Mouse (Mus musculus): Measurements from ENCODE around the gene Ppm1l. TPM values are rescaled to one million over a fixed set of nuclear protein-coding genes. Genes with fewer than 3 reads are reported as not detected.

The Ppm1l gene
- polyA plus RNA-seq, 1 experiment from 2014 or later = 10.9 TPM

DNA sequence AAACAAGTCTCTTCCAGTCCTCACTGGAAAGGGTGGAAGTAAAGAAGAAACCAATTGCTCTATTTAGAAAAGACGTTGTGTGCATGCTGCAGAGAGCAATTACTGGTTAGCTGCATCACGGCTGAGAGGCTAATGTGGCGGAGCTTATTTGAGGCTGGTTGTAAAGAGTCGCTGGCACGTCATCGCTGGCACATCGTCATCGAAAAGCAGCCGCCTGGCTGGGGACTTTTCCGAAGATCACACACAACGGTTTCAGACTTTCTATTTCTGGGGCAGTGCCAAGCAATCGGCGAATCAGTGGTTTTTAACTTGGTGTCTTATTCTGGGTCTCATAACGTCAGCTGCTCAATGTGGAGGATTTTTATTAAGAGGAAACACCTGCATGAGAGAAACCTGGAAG is 26.8 kb upstream of the Ppm1l start:
- no peaks in the 10 kb centered on the region for H3K27me3 ChIP-seq (ENCODE audit: control insufficient read depth, insufficient read depth, low read length)
- peak overlapping the region; percentile 48 for H3K4me2 ChIP-seq (ENCODE audit: low read length)
- no peaks in the 10 kb centered on the region for H3K9me3 ChIP-seq (ENCODE audit: control insufficient read depth, low read length)
- ATAC-seq (ENCODE audit: insufficient number of reproducible peaks, insufficient read depth, low FRiP score, low read depth) = no peak
- H3K4me1 ChIP-seq (ENCODE audit: control insufficient read depth in 2 of 2, insufficient read depth in 2 of 2, low read length in 2 of 2) = peaks cover 6 to 9% of the 10 kb centered on the region in 2 experiments; a peak in 3 of 4 replicates
- H3K4me3 ChIP-seq (ENCODE audit: control insufficient read depth in 1 of 2, insufficient read depth in 1 of 2, low read depth in 1 of 2, low read length in 2 of 2) = peak overlapping the region in 1 of 2 experiments; percentile 3; a peak in 1 of 4 replicates
- 52% methylated on average over 14 of the region's 14 CpGs for WGBS
- peak overlapping the region; percentile 23 for H3K9ac ChIP-seq (ENCODE audit: low read length)
- no peaks in the 10 kb centered on the region for H3K36me3 ChIP-seq (ENCODE audit: control insufficient read depth, insufficient read depth, low read length)
- H3K27ac ChIP-seq (replicated peaks in 1 of 2; ENCODE audit: control insufficient read depth in 1 of 2, insufficient read depth in 1 of 2, low read depth in 2 of 2, low read length in 2 of 2) = no peak overlapping the region; a peak in 1 of 4 replicates

DNA sequence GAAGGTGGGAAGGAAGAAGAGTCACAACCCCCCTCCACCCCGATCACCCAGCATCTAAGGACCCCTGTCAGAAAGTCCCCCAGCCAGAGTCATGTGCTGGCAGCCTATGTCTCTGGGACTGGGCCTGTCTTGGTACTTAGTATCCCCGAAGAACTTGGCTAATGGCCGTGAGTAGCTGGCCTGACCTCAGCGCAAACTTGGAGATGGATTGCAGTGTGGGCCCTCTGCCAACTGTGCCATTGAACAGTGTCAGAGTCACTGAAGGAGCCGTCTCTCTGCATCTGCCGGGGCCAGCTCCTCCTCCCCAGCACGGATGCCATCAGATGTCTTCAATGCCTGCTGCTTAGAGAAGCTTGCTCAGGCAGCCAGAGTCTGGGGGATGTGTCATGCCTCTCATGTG is 26.4 kb upstream of the Ppm1l start:
- Histone ChIP-seq H3K36me3 (ENCODE audit: control insufficient read depth, insufficient read depth, low read length) (no peaks in the 10 kb centered on the region), H3K4me1 (ENCODE audit: control insufficient read depth in 2 of 2, insufficient read depth in 2 of 2, low read length in 2 of 2) (peaks cover 6 to 9% of the 10 kb centered on the region in 2 experiments; a peak in 3 of 4 replicates), H3K9ac (ENCODE audit: low read length) (peak overlapping the region; percentile 23), H3K4me3 (ENCODE audit: control insufficient read depth in 1 of 2, insufficient read depth in 1 of 2, low read depth in 1 of 2, low read length in 2 of 2) (peak overlapping the region in 1 of 2 experiments; percentile 3; a peak in 1 of 4 replicates), H3K4me2 (ENCODE audit: low read length) (peak overlapping the region; percentile 48), H3K27me3 (ENCODE audit: control insufficient read depth, insufficient read depth, low read length) (no peaks in the 10 kb centered on the region), H3K27ac (replicated peaks in 1 of 2; ENCODE audit: control insufficient read depth in 1 of 2, insufficient read depth in 1 of 2, low read depth in 2 of 2, low read length in 2 of 2) (no peak overlapping the region; a peak in 1 of 4 replicates), H3K9me3 (ENCODE audit: control insufficient read depth, low read length) (no peaks in the 10 kb centered on the region)
- no peak for ATAC-seq (ENCODE audit: insufficient number of reproducible peaks, insufficient read depth, low FRiP score, low read depth)
- 41% methylated on average over 7 of the region's 7 CpGs for WGBS

DNA sequence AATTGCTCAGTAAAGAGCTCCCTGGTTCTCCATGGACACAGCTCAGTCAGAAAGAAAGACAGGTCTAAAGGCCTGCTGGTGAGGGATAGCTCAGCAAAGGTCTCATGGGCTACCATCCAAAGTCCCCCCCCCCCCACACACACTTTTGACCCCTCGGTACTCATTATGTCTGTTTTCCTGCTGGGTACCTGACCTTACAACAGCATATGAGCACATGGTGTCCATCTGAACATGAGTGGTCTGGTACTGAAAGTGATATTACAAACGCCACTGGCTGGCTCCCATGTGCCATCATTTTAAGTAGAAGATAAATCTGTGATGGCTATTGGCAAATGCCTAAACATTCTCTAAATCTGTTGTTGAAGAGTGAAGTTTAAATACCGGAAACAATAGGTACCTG is 25.8 kb upstream of the Ppm1l start:
- 81% methylated on average over 3 of the region's 3 CpGs for WGBS
- H3K4me1 ChIP-seq (ENCODE audit: control insufficient read depth in 2 of 2, insufficient read depth in 2 of 2, low read length in 2 of 2) = peaks cover 6 to 9% of the 10 kb centered on the region in 2 experiments; a peak in 3 of 4 replicates
- H3K4me3 ChIP-seq (ENCODE audit: control insufficient read depth in 1 of 2, insufficient read depth in 1 of 2, low read depth in 1 of 2, low read length in 2 of 2) = no peak overlapping the region
- no peaks in the 10 kb centered on the region for H3K9me3 ChIP-seq (ENCODE audit: control insufficient read depth, low read length)
- no peaks in the 10 kb centered on the region for H3K27me3 ChIP-seq (ENCODE audit: control insufficient read depth, insufficient read depth, low read length)
- ATAC-seq (ENCODE audit: insufficient number of reproducible peaks, insufficient read depth, low FRiP score, low read depth) = no peak
- no peak overlapping the region for H3K27ac ChIP-seq (replicated peaks in 1 of 2; ENCODE audit: control insufficient read depth in 1 of 2, insufficient read depth in 1 of 2, low read depth in 2 of 2, low read length in 2 of 2)
- H3K9ac ChIP-seq (ENCODE audit: low read length) = no peak overlapping the region
- no peak overlapping the region for H3K4me2 ChIP-seq (ENCODE audit: low read length)
- no peaks in the 10 kb centered on the region for H3K36me3 ChIP-seq (ENCODE audit: control insufficient read depth, insufficient read depth, low read length)

DNA sequence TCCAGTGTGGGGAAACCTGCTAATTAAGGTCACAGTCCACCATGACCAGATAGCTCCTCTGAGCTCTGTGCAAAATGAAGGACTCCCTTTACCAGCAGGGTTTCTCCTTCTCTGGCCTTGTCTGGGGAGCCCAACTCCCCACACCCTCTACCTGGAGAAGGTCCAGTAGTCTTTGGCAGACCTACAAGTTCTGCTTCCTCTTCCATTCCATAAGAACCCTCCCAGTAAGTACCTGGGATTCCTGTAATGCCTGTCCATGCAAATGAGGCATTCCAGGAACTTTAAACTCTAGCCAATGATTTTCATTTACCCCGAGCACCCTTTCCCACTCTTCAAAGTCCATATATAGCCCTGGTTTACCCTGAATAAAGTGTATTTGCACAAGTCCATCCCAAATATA is 24.0 kb upstream of the Ppm1l start:
- Histone ChIP-seq H3K9me3 (ENCODE audit: control insufficient read depth, low read length) (no peaks in the 10 kb centered on the region), H3K27ac (replicated peaks in 1 of 2; ENCODE audit: control insufficient read depth in 1 of 2, insufficient read depth in 1 of 2, low read depth in 2 of 2, low read length in 2 of 2) (no peak overlapping the region), H3K4me3 (ENCODE audit: control insufficient read depth in 1 of 2, insufficient read depth in 1 of 2, low read depth in 1 of 2, low read length in 2 of 2) (no peak overlapping the region), H3K4me1 (ENCODE audit: control insufficient read depth in 2 of 2, insufficient read depth in 2 of 2, low read length in 2 of 2) (peaks cover 6 to 9% of the 10 kb centered on the region in 2 experiments; a peak in 3 of 4 replicates), H3K36me3 (ENCODE audit: control insufficient read depth, insufficient read depth, low read length) (no peaks in the 10 kb centered on the region), H3K4me2 (ENCODE audit: low read length) (no peak overlapping the region), H3K27me3 (ENCODE audit: control insufficient read depth, insufficient read depth, low read length) (no peaks in the 10 kb centered on the region), H3K9ac (ENCODE audit: low read length) (no peak overlapping the region)
- 64% methylated on average over 1 of the region's 1 CpGs for WGBS
- no peak for ATAC-seq (ENCODE audit: insufficient number of reproducible peaks, insufficient read depth, low FRiP score, low read depth)

DNA sequence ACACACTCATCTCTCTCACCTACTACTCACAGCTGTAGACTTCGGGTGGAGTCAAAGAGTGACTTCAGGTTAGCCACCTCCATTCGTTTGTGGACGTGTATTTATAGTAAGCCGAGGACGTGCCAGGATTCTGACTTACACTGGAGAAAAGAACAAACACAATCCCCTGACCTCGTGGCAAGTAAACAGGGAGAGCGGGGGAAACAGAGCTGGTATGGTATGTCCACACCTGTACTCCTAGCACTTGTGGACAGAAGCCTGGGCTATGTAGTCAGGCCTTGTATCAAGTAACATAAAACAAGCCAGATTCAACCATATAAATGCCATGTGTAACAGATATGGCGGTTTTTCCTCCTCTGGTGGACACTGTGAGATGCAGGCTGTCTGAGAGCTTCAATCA is 20.4 kb upstream of the Ppm1l start:
- WGBS = 66% methylated on average over 8 of the region's 8 CpGs
- no peak overlapping the region for H3K4me3 ChIP-seq (ENCODE audit: control insufficient read depth in 1 of 2, insufficient read depth in 1 of 2, low read depth in 1 of 2, low read length in 2 of 2)
- H3K9ac ChIP-seq (ENCODE audit: low read length) = no peak overlapping the region
- no peaks in the 10 kb centered on the region for H3K4me1 ChIP-seq (ENCODE audit: control insufficient read depth in 2 of 2, insufficient read depth in 2 of 2, low read length in 2 of 2)
- no peak overlapping the region for H3K27ac ChIP-seq (replicated peaks in 1 of 2; ENCODE audit: control insufficient read depth in 1 of 2, insufficient read depth in 1 of 2, low read depth in 2 of 2, low read length in 2 of 2)
- no peaks in the 10 kb centered on the region for H3K27me3 ChIP-seq (ENCODE audit: control insufficient read depth, insufficient read depth, low read length)
- H3K9me3 ChIP-seq (ENCODE audit: control insufficient read depth, low read length) = no peaks in the 10 kb centered on the region
- H3K4me2 ChIP-seq (ENCODE audit: low read length) = no peak overlapping the region
- ATAC-seq (ENCODE audit: insufficient number of reproducible peaks, insufficient read depth, low FRiP score, low read depth) = no peak
- H3K36me3 ChIP-seq (ENCODE audit: control insufficient read depth, insufficient read depth, low read length) = no peaks in the 10 kb centered on the region

DNA sequence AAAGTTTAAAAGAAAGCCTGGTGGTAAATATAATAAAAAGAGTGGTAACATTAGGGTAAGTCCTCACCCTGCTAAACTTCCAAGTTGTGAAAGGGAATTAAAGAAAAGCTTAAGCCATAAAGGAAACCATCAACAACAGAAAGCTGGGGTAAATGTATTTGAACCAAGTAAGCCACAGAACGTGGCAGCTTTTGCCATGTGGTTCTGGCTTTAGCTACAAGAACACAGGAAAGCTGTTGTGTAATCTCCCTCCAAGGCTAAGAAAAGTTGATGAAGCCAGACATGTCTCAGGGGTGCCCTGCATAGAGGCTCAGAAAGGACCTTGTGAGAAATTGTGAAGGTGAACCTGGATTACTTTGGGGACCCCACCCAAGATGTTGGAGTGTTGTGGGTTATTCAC is 16.5 kb upstream of the Ppm1l start:
- 82% methylated on average over 1 of the region's 1 CpGs for WGBS
- H3K27ac ChIP-seq (replicated peaks in 1 of 2; ENCODE audit: control insufficient read depth in 1 of 2, insufficient read depth in 1 of 2, low read depth in 2 of 2, low read length in 2 of 2) = no peak overlapping the region
- no peak overlapping the region for H3K9ac ChIP-seq (ENCODE audit: low read length)
- H3K4me2 ChIP-seq (ENCODE audit: low read length) = no peak overlapping the region
- no peaks in the 10 kb centered on the region for H3K4me1 ChIP-seq (ENCODE audit: control insufficient read depth in 2 of 2, insufficient read depth in 2 of 2, low read length in 2 of 2)
- H3K27me3 ChIP-seq (ENCODE audit: control insufficient read depth, insufficient read depth, low read length) = no peaks in the 10 kb centered on the region
- H3K36me3 ChIP-seq (ENCODE audit: control insufficient read depth, insufficient read depth, low read length) = no peaks in the 10 kb centered on the region
- no peaks in the 10 kb centered on the region for H3K9me3 ChIP-seq (ENCODE audit: control insufficient read depth, low read length)
- H3K4me3 ChIP-seq (ENCODE audit: control insufficient read depth in 1 of 2, insufficient read depth in 1 of 2, low read depth in 1 of 2, low read length in 2 of 2) = no peak overlapping the region
- ATAC-seq (ENCODE audit: insufficient number of reproducible peaks, insufficient read depth, low FRiP score, low read depth) = no peak

DNA sequence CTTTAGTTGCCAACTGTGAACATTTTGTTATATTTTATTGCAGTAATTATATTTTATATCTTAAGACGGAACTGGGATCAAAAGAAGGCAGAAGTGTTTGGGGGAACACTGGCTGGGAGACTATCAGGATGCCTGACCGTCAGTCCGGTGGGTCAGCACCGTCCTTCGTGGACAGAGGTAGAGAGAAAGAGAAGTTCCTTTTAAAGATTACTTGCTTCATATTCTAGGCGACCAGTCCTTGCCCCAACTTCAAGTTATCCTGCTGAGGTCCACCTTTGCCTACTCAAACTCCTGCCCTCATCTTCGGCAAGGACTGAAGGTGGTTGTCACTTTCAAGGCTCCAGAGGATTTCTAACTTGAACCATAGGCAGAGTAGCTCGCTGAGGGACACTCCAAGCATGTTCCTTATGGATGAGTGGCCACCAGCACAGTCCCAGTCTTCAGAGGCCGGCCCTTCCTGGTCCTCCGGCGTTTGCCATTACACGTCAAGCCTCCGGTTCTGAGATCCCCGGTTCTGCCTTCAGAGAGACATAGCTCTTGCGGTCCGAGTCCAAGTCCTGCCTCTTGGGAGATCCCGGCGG is 761 bp upstream of the Ppm1l start:
- no peaks in the 10 kb centered on the region for H3K36me3 ChIP-seq (ENCODE audit: control insufficient read depth, insufficient read depth, low read length)
- H3K4me2 ChIP-seq (ENCODE audit: low read length) = peak overlapping the region; percentile 89
- ATAC-seq (ENCODE audit: insufficient number of reproducible peaks, insufficient read depth, low FRiP score, low read depth) = peak; percentile 62
- peak overlapping the region; percentile 63 to 90 for H3K4me3 ChIP-seq (ENCODE audit: control insufficient read depth in 1 of 2, insufficient read depth in 1 of 2, low read depth in 1 of 2, low read length in 2 of 2)
- H3K27me3 ChIP-seq (ENCODE audit: control insufficient read depth, insufficient read depth, low read length) = no peaks in the 10 kb centered on the region
- H3K9me3 ChIP-seq (ENCODE audit: control insufficient read depth, low read length) = no peaks in the 10 kb centered on the region
- peak overlapping the region; percentile 77 for H3K9ac ChIP-seq (ENCODE audit: low read length)
- peaks cover 6 to 17% of the 10 kb centered on the region in 2 experiments for H3K4me1 ChIP-seq (ENCODE audit: control insufficient read depth in 2 of 2, insufficient read depth in 2 of 2, low read length in 2 of 2)
- 3% methylated on average over 18 of the region's 18 CpGs for WGBS
- H3K27ac ChIP-seq (replicated peaks in 1 of 2; ENCODE audit: control insufficient read depth in 1 of 2, insufficient read depth in 1 of 2, low read depth in 2 of 2, low read length in 2 of 2) = peak overlapping the region; percentile 86 to 91

Measured in heart, embryonic 14.5 days (tissue).